Comparison of ENCODE assay signal across 8 mouse cellular contexts in genomic region chr2:148111889-148112288, GRCm38 (mm10).
A peak's percentile ranks its signal among the peaks of the same experiment; 100 is the strongest.
DNase-seq lines count a peak whose midpoint lies in the region; ATAC-seq lines count a peak whose summit lies in the region.

No protein-coding gene starts in this region.

- 22% methylated on average over 10 of the region's 10 CpGs for WGBS in midbrain, embryonic 11.5 days

- H3K4me3 ChIP-seq in midbrain, embryonic 11.5 days (ENCODE audit: low read depth, low read length) = no peak overlapping the region

- H3K4me1 ChIP-seq in midbrain, embryonic 11.5 days (ENCODE audit: control insufficient read depth, insufficient read depth, low read length) = no peaks in the 10 kb centered on the region

- peak; percentile 43 for ATAC-seq in midbrain, embryonic 11.5 days (ENCODE audit: low FRiP score)

- DNase-seq in layer of hippocampus, postnatal 10 days (ENCODE audit: low spot score in 2 of 2) = peak; percentile 40 to 47
- DNase-seq in layer of hippocampus, adult 9-11 months = no peak
- DNase-seq in brain, adult 2 months (ENCODE audit: low read depth, low spot score) = peak; percentile 40
- peak; percentile 28 to 29 for DNase-seq in frontal cortex, postnatal 36 days (ENCODE audit: low spot score in 2 of 2)
- peak; percentile 87 for DNase-seq in midbrain, embryonic 11.5 days (ENCODE audit: low spot score, missing footprints)
- DNase-seq in urinary bladder, postnatal 4 days (ENCODE audit: low spot score in 2 of 2) = no peak
- no peak for DNase-seq in urinary bladder, postnatal 14 days (ENCODE audit: low spot score)
- DNase-seq in kidney, adult 11 months = no peak

- no peaks in the 10 kb centered on the region for H3K9me3 ChIP-seq in midbrain, embryonic 11.5 days (ENCODE audit: control insufficient read depth, low read length)

- no peak overlapping the region for H3K9ac ChIP-seq in midbrain, embryonic 11.5 days (ENCODE audit: low read length)

- no peaks in the 10 kb centered on the region for H3K27me3 ChIP-seq in midbrain, embryonic 11.5 days (ENCODE audit: control insufficient read depth, insufficient read depth, low read length)

- H3K27ac ChIP-seq in midbrain, embryonic 11.5 days (ENCODE audit: low read depth, low read length) = no peak overlapping the region

- no peak overlapping the region for H3K4me2 ChIP-seq in midbrain, embryonic 11.5 days

- H3K36me3 ChIP-seq in midbrain, embryonic 11.5 days (ENCODE audit: control insufficient read depth, insufficient read depth, low read length) = no peaks in the 10 kb centered on the region

Comparison
In these comparisons a context has a peak if more than half of its experiments do, and no peak if none do; other contexts are left out.
1. DNase-seq: peak in layer of hippocampus, postnatal 10 days (2 of 2), brain, adult 2 months (single experiment), frontal cortex, postnatal 36 days (2 of 2) and midbrain, embryonic 11.5 days (single experiment); none in layer of hippocampus, adult 9-11 months (single experiment), urinary bladder, postnatal 4 days (0 of 2), urinary bladder, postnatal 14 days (single experiment) and kidney, adult 11 months (single experiment).